Mouse (Mus musculus) frontal cortex, postnatal 10 days (tissue): ENCODE measurements around the gene Arhgap10.

Experiments used
- DNase-seq, 2 experiments: peaks; one replicate each; pipeline ENCODE4 v3.0.0; 2022; ENCODE audit warnings: low spot score in 2 of 2, mixed read lengths in 1 of 2

Gene Arhgap10

GRCm38 (mm10) chr8:77223123-77223522 lies 294.6 kb downstream of the Arhgap10 start:
- DNase-seq = no peak

- no peak for DNase-seq
These were observed 302.6 kb downstream of the Arhgap10 start for GRCm38 (mm10) chr8:77215191-77215590.

- DNase-seq = no peak
These were observed 303.1 kb downstream of the Arhgap10 start for GRCm38 (mm10) chr8:77214665-77215064.

GRCm38 (mm10) chr8:77213893-77214464 lies 303.8 kb downstream of the Arhgap10 start:
- no peak for DNase-seq

GRCm38 (mm10) chr8:77209297-77209696 lies 308.5 kb downstream of the Arhgap10 start:
- DNase-seq = no peak
